Mouse (Mus musculus): ENCODE results near the gene Trmt1l. TPM values are rescaled to one million over a fixed set of nuclear protein-coding genes. Genes with fewer than 3 reads are reported as not detected.

Gene Trmt1l
- polyA plus RNA-seq, 1 experiment = not detected

DNA sequence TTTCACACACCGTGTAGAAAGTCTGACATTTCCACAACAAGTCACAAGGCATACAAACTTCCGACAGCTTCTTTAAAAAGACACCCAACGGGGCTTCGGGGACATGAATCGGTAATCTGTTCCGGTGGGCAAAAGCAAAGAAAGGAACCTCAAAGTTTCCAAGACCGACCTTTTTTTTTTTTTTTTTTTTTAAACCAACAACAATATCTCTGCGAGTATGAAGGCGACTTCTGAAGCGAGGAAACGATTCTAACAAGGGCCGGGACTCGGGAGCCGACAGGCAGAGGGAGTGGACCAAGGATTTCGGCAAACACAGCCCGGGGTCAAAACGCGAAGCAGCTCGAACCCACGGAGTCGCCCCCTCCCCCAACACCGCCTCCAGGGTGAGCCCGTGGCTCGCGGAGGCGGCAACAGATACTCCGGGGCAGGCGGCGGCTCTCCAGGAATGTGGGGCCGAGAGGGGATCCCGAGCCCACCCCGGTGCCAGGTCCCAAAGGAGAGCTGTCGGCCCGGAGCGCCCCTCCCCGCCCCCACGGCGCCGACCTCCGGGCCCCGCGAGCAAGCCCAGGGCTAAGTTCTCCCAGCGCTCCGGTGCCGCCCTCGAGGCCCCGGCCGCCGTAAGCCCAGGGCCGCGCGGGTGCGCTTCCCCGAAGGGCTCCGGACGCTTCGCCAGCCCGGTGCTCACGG is 71.6 kb downstream of the Trmt1l start:
- 0 out of 2 replicates have a peak overlapping the region, but pooled peaks have one; percentile 2 for H3K27ac ChIP-seq (ENCODE audit: insufficient read depth, low read depth, low read length)
- H3K4me1 ChIP-seq (ENCODE audit: control insufficient read depth, insufficient read depth, low read length) = no peaks in the 10 kb centered on the region
- peak overlapping the region; percentile 70 for H3K4me3 ChIP-seq (ENCODE audit: insufficient read depth, low read depth, low read length)
- under 1% methylated on average over 52 of the region's 59 CpGs for WGBS
- TF ChIP-seq CTCF (IDR thresholded peaks at IDR 0.05; ENCODE audit: insufficient read depth, low read depth, low read length) = no peak
- no peak for TF ChIP-seq POLR2A (IDR thresholded peaks at IDR 0.05; ENCODE audit: insufficient read depth, low read depth, low read length)

DNA sequence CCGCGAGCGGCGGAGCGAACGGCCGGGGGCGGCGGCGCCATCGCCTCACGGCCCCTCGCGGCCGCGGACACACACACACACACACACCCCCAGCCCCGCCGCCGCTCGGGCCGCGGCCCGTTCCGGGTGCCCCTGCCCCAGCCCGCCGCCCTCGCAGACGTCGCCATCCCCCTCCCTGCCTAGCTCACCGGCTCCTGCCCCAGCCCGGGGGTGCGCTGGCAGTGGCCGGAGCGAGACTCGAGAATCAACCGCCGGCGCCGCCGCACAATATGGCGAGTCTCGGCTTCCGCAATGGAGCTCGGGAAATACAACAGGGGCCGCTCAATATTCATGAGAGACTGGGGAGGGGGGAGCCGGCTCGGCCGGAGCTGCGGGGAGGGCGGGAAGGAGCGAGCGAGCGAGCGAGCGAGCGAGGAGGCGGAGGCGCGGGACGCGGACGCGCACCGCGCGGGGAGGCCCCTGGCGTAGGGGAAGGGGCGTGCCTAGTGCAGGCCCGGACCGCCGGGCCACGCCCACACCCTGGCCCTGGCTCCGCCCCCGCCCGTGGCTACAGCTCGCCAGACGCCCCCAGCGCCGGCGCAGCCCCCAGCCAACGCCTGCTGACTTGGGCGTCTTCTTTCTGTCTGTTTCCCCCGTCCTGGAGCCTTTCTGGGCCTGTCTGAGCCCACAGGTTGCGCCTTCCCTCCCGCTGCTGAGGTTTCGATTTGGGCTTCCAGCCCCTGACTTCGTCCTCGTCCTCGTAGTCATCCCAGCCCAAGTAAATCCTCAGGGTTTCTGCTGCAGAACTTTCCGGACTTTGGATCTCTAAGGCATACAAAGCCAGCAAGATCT is 72.4 kb downstream of the Trmt1l start, which contains the start of gene Rnf2:
Gene Rnf2 (minus strand): TSS at position 425 of the 831 bp plus-strand sequence.
- TF ChIP-seq CTCF (IDR thresholded peaks at IDR 0.05; ENCODE audit: insufficient read depth, low read depth, low read length) (no peak), POLR2A (IDR thresholded peaks at IDR 0.05; ENCODE audit: insufficient read depth, low read depth, low read length) (no peak; the same call in 1 of the 2 replicates)
- WGBS = under 1% methylated on average over 90 of the region's 90 CpGs
- Histone ChIP-seq H3K4me1 (ENCODE audit: control insufficient read depth, insufficient read depth, low read length) (no peaks in the 10 kb centered on the region), H3K4me3 (ENCODE audit: insufficient read depth, low read depth, low read length) (peak within 1 kb of the TSS; percentile 70), H3K27ac (ENCODE audit: insufficient read depth, low read depth, low read length) (0 out of 2 replicates have a peak within 1 kb of the TSS, but pooled peaks have one; percentile 2)

Other genes with a start within 250 kb of the Trmt1l start
- gene Gm47985, start 246.0 kb upstream of the Trmt1l start, polyA plus RNA-seq (2012; ENCODE audit: insufficient read depth, insufficient read length, low replicate concordance, missing spikeins) = not detected in 2 replicates
- not detected in 2 replicates for gene Gm8947, start 236.2 kb upstream of the Trmt1l start, polyA plus RNA-seq (2012; ENCODE audit: insufficient read depth, insufficient read length, low replicate concordance, missing spikeins)
- gene Gm47995, start 230.1 kb upstream of the Trmt1l start, polyA plus RNA-seq (2012; ENCODE audit: insufficient read depth, insufficient read length, low replicate concordance, missing spikeins) = not detected in 2 replicates
- not detected in 2 replicates for gene 3110040M04Rik, start 224.4 kb upstream of the Trmt1l start, polyA plus RNA-seq (2012; ENCODE audit: insufficient read depth, insufficient read length, low replicate concordance, missing spikeins)
- gene Gm47996, start 218.4 kb upstream of the Trmt1l start, polyA plus RNA-seq (2012; ENCODE audit: insufficient read depth, insufficient read length, low replicate concordance, missing spikeins) = not detected in 2 replicates
- gene Ivns1abp, start 84.1 kb upstream of the Trmt1l start, polyA plus RNA-seq (2012; ENCODE audit: insufficient read depth, insufficient read length, low replicate concordance, missing spikeins) = 198 TPM in 1 of 2 replicates, not detected in the other
- not detected in 2 replicates for gene Swt1, start 87 bp upstream of the Trmt1l start, polyA plus RNA-seq (2012; ENCODE audit: insufficient read depth, insufficient read length, low replicate concordance, missing spikeins)
- not detected in 2 replicates for gene Rnf2, start 72.4 kb downstream of the Trmt1l start, polyA plus RNA-seq (2012; ENCODE audit: insufficient read depth, insufficient read length, low replicate concordance, missing spikeins)
- not detected in 2 replicates for gene Fam129a, start 142.6 kb downstream of the Trmt1l start, polyA plus RNA-seq (2012; ENCODE audit: insufficient read depth, insufficient read length, low replicate concordance, missing spikeins)

Data from olfactory bulb, adult 2 months (tissue).